Comparison of ENCODE assay signal across 21 mouse cellular contexts in genomic region chr17:28116335-28116734, GRCm38 (mm10). TPM values are rescaled to one million over a fixed set of nuclear protein-coding genes. Genes with fewer than 3 reads are reported as not detected.
DNase-seq lines count a peak whose midpoint lies in the region; ATAC-seq and TF ChIP-seq lines count a peak whose summit lies in the region.
"Had no signal": no experiment of that assay in that cellular context is flagged by ENCODE, and none has a peak within 500 bp of the region (broad histone marks: within the 10 kb centered on the region; RNA-seq: fewer than 3 reads in every experiment).

No protein-coding gene starts in this region.

- no peak for DNase-seq in forebrain, embryonic 10.5 days (ENCODE audit: extremely low spot score, low spot score)
- DNase-seq in brain, embryonic 14.5 days (ENCODE audit: low read depth), result peak; percentile 82
- DNase-seq in hindbrain, embryonic 14.5 days (ENCODE audit: low spot score), result peak; percentile 44
- DNase-seq in embryo, embryonic 9.5 days (ENCODE audit: extremely low spot score), result no peak
- DNase-seq: adrenal gland, postnatal 10 days; cerebellum, adult 2 months; gastrocnemius, postnatal 10 days; heart, adult 18-20 months; heart, postnatal 36 days; lung, embryonic 14.5 days; lung, postnatal 36 days; spleen, adult 18-20 months; thymus, postnatal 4 days had no signal

- whole genome bisulfite sequencing in forebrain, embryonic 10.5 days, result 68% methylated on average over 9 of the region's 9 CpGs
- 18% methylated on average over 9 of the region's 9 CpGs for WGBS in forebrain, embryonic 15.5 days
- 28% methylated on average over 9 of the region's 9 CpGs for WGBS in hindbrain, embryonic 14.5 days
- 48% methylated on average over 9 of the region's 9 CpGs for WGBS in midbrain, embryonic 15.5 days
- WGBS in kidney, embryonic 15.5 days, result 88% methylated on average over 9 of the region's 9 CpGs

- no peak overlapping the region for H3K9ac ChIP-seq in forebrain, embryonic 15.5 days (replicated peaks)
- H3K9ac ChIP-seq in hindbrain, embryonic 14.5 days, result no peak overlapping the region
- H3K9ac ChIP-seq in midbrain, embryonic 15.5 days, result no peak overlapping the region
- H3K9ac ChIP-seq in kidney, embryonic 15.5 days, result no peak overlapping the region
- H3K9ac ChIP-seq: lung, embryonic 14.5 days had no signal

- no peak for TF ChIP-seq POLR2A in brain, embryonic 14.5 days (IDR thresholded peaks at IDR 0.05; ENCODE audit: borderline replicate concordance, extremely low read depth, insufficient read depth, insufficient read length, poor library complexity, severe bottlenecking)

- H3K27me3 ChIP-seq in forebrain, embryonic 10.5 days (ENCODE audit: poor library complexity, severe bottlenecking), result no peaks in the 10 kb centered on the region
- no peaks in the 10 kb centered on the region for H3K27me3 ChIP-seq in forebrain, embryonic 15.5 days
- no peaks in the 10 kb centered on the region for H3K27me3 ChIP-seq in hindbrain, embryonic 14.5 days (ENCODE audit: control insufficient read depth, insufficient read depth, low read length)
- H3K27me3 ChIP-seq in midbrain, embryonic 15.5 days (replicated peaks), result no peaks in the 10 kb centered on the region
- H3K27me3 ChIP-seq in kidney, embryonic 15.5 days, result no peaks in the 10 kb centered on the region

- ATAC-seq in forebrain, embryonic 15.5 days (replicated peaks), result no peak
- ATAC-seq in hindbrain, embryonic 14.5 days (ENCODE audit: low FRiP score), result no peak
- no peak for ATAC-seq in midbrain, embryonic 15.5 days (replicated peaks)
- ATAC-seq in inflammation-experienced regulatory T-cells, adult 6 months, result no peak
- no peak for ATAC-seq in kidney, embryonic 15.5 days (replicated peaks; ENCODE audit: low FRiP score)
- ATAC-seq: activated CD4-positive, CD25-positive, alpha-beta regulatory T cell, adult 4 months; intestine, embryonic 16.5 days had no signal

- H3K27ac ChIP-seq in forebrain, embryonic 10.5 days, result peak overlapping the region; percentile 71
- H3K27ac ChIP-seq in forebrain, embryonic 15.5 days (replicated peaks), result no peak overlapping the region
- H3K27ac ChIP-seq in hindbrain, embryonic 14.5 days, result no peak overlapping the region
- H3K27ac ChIP-seq in midbrain, embryonic 15.5 days, result peak overlapping the region; percentile 36; the same call in 1 of the 2 replicates
- H3K27ac ChIP-seq in kidney, embryonic 15.5 days, result no peak overlapping the region
- H3K27ac ChIP-seq: limb, embryonic 10.5 days had no signal

- H3K4me3 ChIP-seq in forebrain, embryonic 10.5 days, result no peak overlapping the region
- no peak overlapping the region for H3K4me3 ChIP-seq in forebrain, embryonic 15.5 days
- no peak overlapping the region for H3K4me3 ChIP-seq in hindbrain, embryonic 14.5 days (replicated peaks; ENCODE audit: low read length)
- H3K4me3 ChIP-seq in midbrain, embryonic 15.5 days, result no peak overlapping the region
- H3K4me3 ChIP-seq in kidney, embryonic 15.5 days (replicated peaks), result no peak overlapping the region
- H3K4me3 ChIP-seq: limb, embryonic 10.5 days had no signal

- peaks cover 6% of the 10 kb centered on the region for H3K9me3 ChIP-seq in forebrain, embryonic 10.5 days
- H3K9me3 ChIP-seq in forebrain, embryonic 15.5 days, result no peaks in the 10 kb centered on the region
- H3K9me3 ChIP-seq in hindbrain, embryonic 14.5 days (ENCODE audit: control insufficient read depth, low read length), result no peaks in the 10 kb centered on the region
- no peaks in the 10 kb centered on the region for H3K9me3 ChIP-seq in midbrain, embryonic 15.5 days
- no peaks in the 10 kb centered on the region for H3K9me3 ChIP-seq in kidney, embryonic 15.5 days (replicated peaks)
- H3K9me3 ChIP-seq: limb, embryonic 10.5 days had no signal

- H3K4me2 ChIP-seq in forebrain, embryonic 15.5 days (replicated peaks), result no peak overlapping the region
- no peak overlapping the region for H3K4me2 ChIP-seq in hindbrain, embryonic 14.5 days (replicated peaks)
- H3K4me2 ChIP-seq in midbrain, embryonic 15.5 days, result no peak overlapping the region
- H3K4me2 ChIP-seq in kidney, embryonic 15.5 days, result no peak overlapping the region
- H3K4me2 ChIP-seq: liver, embryonic 11.5 days; lung, embryonic 14.5 days had no signal

- no peak for TF ChIP-seq CTCF in brain, embryonic 14.5 days (IDR thresholded peaks at IDR 0.05; ENCODE audit: borderline replicate concordance, extremely low read depth, insufficient read depth, insufficient read length)

- no peaks in the 10 kb centered on the region for H3K36me3 ChIP-seq in forebrain, embryonic 10.5 days (replicated peaks)
- H3K36me3 ChIP-seq in forebrain, embryonic 15.5 days, result no peaks in the 10 kb centered on the region
- H3K36me3 ChIP-seq in hindbrain, embryonic 14.5 days (replicated peaks; ENCODE audit: control insufficient read depth, insufficient read depth), result no peaks in the 10 kb centered on the region
- H3K36me3 ChIP-seq in midbrain, embryonic 15.5 days (replicated peaks), result no peaks in the 10 kb centered on the region
- H3K36me3 ChIP-seq in kidney, embryonic 15.5 days, result no peaks in the 10 kb centered on the region
- H3K36me3 ChIP-seq: limb, embryonic 10.5 days had no signal

- peaks cover 40% of the 10 kb centered on the region for H3K4me1 ChIP-seq in forebrain, embryonic 10.5 days
- H3K4me1 ChIP-seq in forebrain, embryonic 15.5 days, result peaks cover 4% of the 10 kb centered on the region; the same call in 1 of the 2 replicates
- H3K4me1 ChIP-seq in hindbrain, embryonic 14.5 days (replicated peaks; ENCODE audit: control insufficient read depth, insufficient read depth, low read length), result no peaks in the 10 kb centered on the region
- no peaks in the 10 kb centered on the region for H3K4me1 ChIP-seq in midbrain, embryonic 15.5 days
- H3K4me1 ChIP-seq in kidney, embryonic 15.5 days, result no peaks in the 10 kb centered on the region

RNA-seq across cellular contexts. Expression of gene Scube3, which starts 25.6 kb away (rescaled TPM):
- polyA plus RNA-seq in forebrain, embryonic 10.5 days (2016; fragmentation: Nextera tagmentation; extraction: Ambion mirVana), result 11.5 and 13.9 TPM in 2 replicates
- polyA plus RNA-seq in forebrain, embryonic 15.5 days (2015; fragmentation: Nextera tagmentation; extraction: Ambion mirVana), result 3.9 and 4.2 TPM in 2 replicates
- polyA plus RNA-seq in brain, embryonic 14.5 days (2012; rRNA removed), result 18.5 and 26.5 TPM in 2 replicates
- 4.7 and 6.6 TPM in 2 replicates for polyA plus RNA-seq in hindbrain, embryonic 14.5 days (2014; fragmentation: Nextera tagmentation; extraction: Ambion mirVana)
- polyA plus RNA-seq in midbrain, embryonic 15.5 days (2015; fragmentation: Nextera tagmentation; extraction: Ambion mirVana), result 6.0 and 6.4 TPM in 2 replicates
- not detected for polyA plus RNA-seq in inflammation-experienced regulatory T-cells, adult 6 months (2017; shearing (Covaris generic))
- 17.7 and 19.2 TPM in 2 replicates for polyA plus RNA-seq in kidney, embryonic 15.5 days (2015; fragmentation: Nextera tagmentation; extraction: Ambion mirVana)
- polyA plus RNA-seq: activated CD4-positive, CD25-positive, alpha-beta regulatory T cell, adult 4 months had no signal

RNA-seq across cellular contexts. Expression of gene Tcp11, which starts 35.9 kb away (rescaled TPM):
- 0.68 and 0.85 TPM in 2 replicates for polyA plus RNA-seq in forebrain, embryonic 10.5 days (2016; fragmentation: Nextera tagmentation; extraction: Ambion mirVana)
- polyA plus RNA-seq in forebrain, embryonic 15.5 days (2015; fragmentation: Nextera tagmentation; extraction: Ambion mirVana), result 1.7 and 1.8 TPM in 2 replicates
- 2.4 and 2.8 TPM in 2 replicates for polyA plus RNA-seq in brain, embryonic 14.5 days (2012; rRNA removed)
- 0.94 and 1.6 TPM in 2 replicates for polyA plus RNA-seq in hindbrain, embryonic 14.5 days (2014; fragmentation: Nextera tagmentation; extraction: Ambion mirVana)
- 1.9 and 2.2 TPM in 2 replicates for polyA plus RNA-seq in midbrain, embryonic 15.5 days (2015; fragmentation: Nextera tagmentation; extraction: Ambion mirVana)
- polyA plus RNA-seq in inflammation-experienced regulatory T-cells, adult 6 months (2017; shearing (Covaris generic)), result 1 to 10 TPM; 1.8 to 1.9 (median 1.8) TPM
- 5.8 and 6.1 TPM in 2 replicates for polyA plus RNA-seq in kidney, embryonic 15.5 days (2015; fragmentation: Nextera tagmentation; extraction: Ambion mirVana)

Comparison
In these comparisons a context has a peak if more than half of its experiments do, and no peak if none do; other contexts are left out.
1. H3K27ac ChIP-seq: peak in forebrain, embryonic 10.5 days (single experiment) and midbrain, embryonic 15.5 days (single experiment); none in forebrain, embryonic 15.5 days (single experiment), hindbrain, embryonic 14.5 days (single experiment) and kidney, embryonic 15.5 days (single experiment).
2. DNase-seq: peak in brain, embryonic 14.5 days (single experiment) and hindbrain, embryonic 14.5 days (single experiment); none in forebrain, embryonic 10.5 days (single experiment) and embryo, embryonic 9.5 days (single experiment).